Mouse (Mus musculus): ENCODE results near the gene Morc2a.

- TF ChIP-seq CTCF (IDR thresholded peaks at IDR 0.05; ENCODE audit: insufficient read depth, low read depth, low read length) (no peak), POLR2A (IDR thresholded peaks at IDR 0.05; ENCODE audit: insufficient read depth, low read depth, low read length) (no peak)
Observed at GRCm38 (mm10) chr11:3615576-3615975, 33.4 kb upstream of the Morc2a start.

All from olfactory bulb, adult 2 months (tissue).